Mouse (Mus musculus) midbrain, embryonic 14.5 days (tissue): ENCODE measurements around the gene Crybg2. TPM values are rescaled to one million over a fixed set of nuclear protein-coding genes. Genes with fewer than 3 reads are reported as not detected.

Experiments used
- ATAC-seq: fragments of 200-750 bp; cut with Nextera tagmentation; 2 replicates; pipeline ENCODE4 v1.8.0; 2017; ENCODE audit warnings: moderate number of reproducible peaks, moderate library complexity; ENCODE audit not compliant: low FRiP score, low TSS enrichment
- DNase-seq: peaks from one replicate; pipeline ENCODE4 v3.0.0-alpha.2; 2015
- H3K27ac ChIP-seq: fragments of 300-500 bp; sonication (generic); replicated peaks from 2 replicates; pipeline ENCODE4 v1.5.1; 2014; ENCODE audit warnings: mild to moderate bottlenecking, low read depth, low read length, moderate library complexity
- H3K27me3 ChIP-seq: fragments of 300-500 bp; sonication (generic); 2 replicates; pipeline ENCODE4 v1.6.1; 2014; ENCODE audit warnings: low read length, control low read depth, mixed read lengths; ENCODE audit not compliant: control insufficient read depth, insufficient read depth
- H3K36me3 ChIP-seq: fragments of 300-500 bp; sonication (generic); 2 replicates; pipeline ENCODE4 v1.6.1; 2014; ENCODE audit warnings: low read length, control low read depth; ENCODE audit not compliant: control insufficient read depth, insufficient read depth
- H3K4me1 ChIP-seq: fragments of 300-500 bp; sonication (generic); 2 replicates; pipeline ENCODE4 v1.6.1; 2014; ENCODE audit warnings: mild to moderate bottlenecking, antibody characterized with exemption, low read length, control low read depth; ENCODE audit not compliant: control insufficient read depth, insufficient read depth
- H3K4me2 ChIP-seq: fragments of 300-500 bp; sonication (generic); 2 replicates; pipeline ENCODE4 v1.6.1; 2014; ENCODE audit warnings: mild to moderate bottlenecking, low read length, moderate library complexity
- H3K4me3 ChIP-seq: fragments of 300-500 bp; sonication (generic); replicated peaks from 2 replicates; pipeline ENCODE4 v1.5.1; 2014; ENCODE audit warnings: low read depth, low read length
- H3K9ac ChIP-seq: fragments of 300-500 bp; sonication (generic); replicated peaks from 2 replicates; pipeline ENCODE4 v1.6.1; 2014; ENCODE audit warnings: mild to moderate bottlenecking, low read length, moderate library complexity
- H3K9me3 ChIP-seq: fragments of 300-500 bp; sonication (generic); 2 replicates; pipeline ENCODE4 v1.6.1; 2016; ENCODE audit warnings: low read length, control low read depth, mixed read lengths; ENCODE audit not compliant: control insufficient read depth
- WGBS: fragments of 180-500 bp; shearing (Covaris S2); extraction: QIAGEN DNeasy Blood & Tissue Kit; methylation state at CpG from one replicate; pipeline ENCODE4 v1.1.7; 2014; 5-methylcytosine and 5-hydroxymethylcytosine counted together
- polyA plus RNA-seq: library from polyadenylated mRNA; unstranded; fragments of >200 nt; fragmentation: Nextera tagmentation; extraction: Ambion mirVana; gene quantifications from 2 replicates; pipeline ENCODE4 v1.2.1, GENCODE M21; 2014

Gene Crybg2
- polyA plus RNA-seq, 1 experiment from 2014 or later = 1.8 TPM

- no peaks in the 10 kb centered on the region for H3K36me3 ChIP-seq
- ATAC-seq (no peak), DNase-seq (no peak)
- peaks cover 23% of the 10 kb centered on the region for H3K27me3 ChIP-seq
- no peak overlapping the region for H3K4me2 ChIP-seq
- H3K4me3 ChIP-seq = no peak overlapping the region
- 88% methylated on average over 4 of the region's 4 CpGs for WGBS
- H3K27ac ChIP-seq = no peak overlapping the region
- no peak overlapping the region for H3K9ac ChIP-seq
- H3K4me1 ChIP-seq = peaks cover 8% of the 10 kb centered on the region; the same call in 1 of the 2 replicates
- no peaks in the 10 kb centered on the region for H3K9me3 ChIP-seq
These were observed 24.4 kb downstream of the Crybg2 start for GRCm38 (mm10) chr4:134084999-134085398.

- ATAC-seq (no peak), DNase-seq (peak; percentile 77)
- Histone ChIP-seq H3K4me3 (no peak overlapping the region), H3K9me3 (no peaks in the 10 kb centered on the region), H3K4me2 (no peak overlapping the region), H3K36me3 (no peaks in the 10 kb centered on the region), H3K9ac (no peak overlapping the region), H3K4me1 (no peaks in the 10 kb centered on the region), H3K27me3 (peaks cover 7% of the 10 kb centered on the region; the same call in 1 of the 2 replicates), H3K27ac (no peak overlapping the region)
- 56% methylated on average over 7 of the region's 7 CpGs for WGBS
These were observed 26.8 kb downstream of the Crybg2 start for GRCm38 (mm10) chr4:134087412-134087811.

- ATAC-seq = no peak
These were observed 28.4 kb downstream of the Crybg2 start for GRCm38 (mm10) chr4:134089029-134089428.

DNA sequence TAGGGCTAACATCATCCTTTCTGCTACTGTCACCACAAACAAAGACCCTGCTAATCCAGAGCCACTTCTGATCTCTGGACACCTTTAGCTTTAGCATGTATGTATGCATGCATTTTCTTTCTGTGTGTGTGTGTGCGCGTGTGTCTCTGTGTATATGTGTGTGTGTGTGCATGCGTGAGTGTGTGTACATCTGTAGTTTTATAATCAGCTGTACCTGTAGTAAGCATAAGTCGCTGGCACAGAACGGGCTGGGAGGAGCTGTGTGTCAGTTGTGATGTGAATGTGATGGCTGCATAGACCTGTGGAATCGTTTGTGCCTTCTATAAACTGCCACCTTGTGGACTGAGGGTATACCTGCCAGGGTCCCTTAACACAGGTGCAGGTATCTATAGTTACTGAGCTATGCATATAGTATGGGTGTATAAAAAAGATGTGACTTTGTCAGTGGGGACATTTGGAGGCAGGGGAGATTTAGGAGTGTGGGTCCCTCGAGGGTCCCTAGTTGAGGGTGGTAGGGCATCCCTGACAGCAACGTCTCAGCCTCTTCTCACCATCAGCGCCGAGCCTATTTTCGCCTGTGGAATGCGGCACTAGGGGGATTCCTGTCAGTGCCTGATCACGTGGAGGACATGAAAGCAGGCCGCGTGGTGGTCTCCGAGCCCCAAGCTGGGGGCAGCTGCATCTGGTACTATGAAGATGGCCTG lies 30.1 kb downstream of the Crybg2 start:
- Histone ChIP-seq H3K36me3 (no peaks in the 10 kb centered on the region), H3K9me3 (no peaks in the 10 kb centered on the region), H3K27me3 (no peaks in the 10 kb centered on the region), H3K27ac (no peak overlapping the region), H3K4me1 (no peaks in the 10 kb centered on the region), H3K4me2 (no peak overlapping the region), H3K9ac (no peak overlapping the region), H3K4me3 (no peak overlapping the region)
- ATAC-seq (no peak), DNase-seq (no peak)
- WGBS = 86% methylated on average over 16 of the region's 16 CpGs

More at GRCm38 (mm10) chr4:134089029-134089428, 28.4 kb downstream of the Crybg2 start:
- no peak overlapping the region for H3K9ac ChIP-seq
- no peak overlapping the region for H3K4me2 ChIP-seq
- no peak for DNase-seq
- 82% methylated on average over 9 of the region's 9 CpGs for WGBS
- H3K4me1 ChIP-seq = no peaks in the 10 kb centered on the region
- H3K4me3 ChIP-seq = no peak overlapping the region
- no peaks in the 10 kb centered on the region for H3K9me3 ChIP-seq
- H3K36me3 ChIP-seq = no peaks in the 10 kb centered on the region
- H3K27ac ChIP-seq = no peak overlapping the region
- H3K27me3 ChIP-seq = no peaks in the 10 kb centered on the region

DNA sequence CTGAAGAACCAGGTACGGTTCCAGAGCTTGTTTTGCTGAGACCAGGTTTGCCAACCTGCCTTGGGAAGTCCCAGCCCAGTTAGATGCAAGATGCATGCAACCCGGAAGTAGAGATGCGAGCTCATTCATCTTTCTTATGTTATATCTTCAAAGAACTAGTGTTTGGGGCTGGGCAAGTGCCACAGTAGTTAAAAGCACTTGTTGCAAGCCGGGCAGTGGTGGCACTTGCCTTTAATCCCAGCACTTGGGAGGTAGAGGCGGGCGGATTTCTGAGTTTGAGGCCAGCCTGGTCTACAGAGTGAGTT lies 30.6 kb downstream of the Crybg2 start:
- no peak overlapping the region for H3K9ac ChIP-seq
- no peak for DNase-seq
- H3K27me3 ChIP-seq = no peaks in the 10 kb centered on the region
- no peak overlapping the region for H3K27ac ChIP-seq
- no peak overlapping the region for H3K4me3 ChIP-seq
- no peaks in the 10 kb centered on the region for H3K36me3 ChIP-seq
- no peaks in the 10 kb centered on the region for H3K9me3 ChIP-seq
- H3K4me2 ChIP-seq = no peak overlapping the region
- no peaks in the 10 kb centered on the region for H3K4me1 ChIP-seq
- no peak for ATAC-seq
- WGBS = 93% methylated on average over 6 of the region's 6 CpGs

- no peaks in the 10 kb centered on the region for H3K36me3 ChIP-seq
- no peak for ATAC-seq
- WGBS = 73% methylated on average over 6 of the region's 6 CpGs
- H3K27ac ChIP-seq = no peak overlapping the region
- no peak overlapping the region for H3K4me2 ChIP-seq
- peak; percentile 36 for DNase-seq
- no peaks in the 10 kb centered on the region for H3K4me1 ChIP-seq
- no peaks in the 10 kb centered on the region for H3K27me3 ChIP-seq
- H3K9ac ChIP-seq = no peak overlapping the region
- H3K9me3 ChIP-seq = no peaks in the 10 kb centered on the region
- no peak overlapping the region for H3K4me3 ChIP-seq
These were observed 32.0 kb downstream of the Crybg2 start for GRCm38 (mm10) chr4:134092382-134093288.

- Histone ChIP-seq H3K9me3 (no peaks in the 10 kb centered on the region), H3K36me3 (no peaks in the 10 kb centered on the region), H3K4me1 (no peaks in the 10 kb centered on the region), H3K4me3 (no peak overlapping the region), H3K27ac (no peak overlapping the region), H3K9ac (no peak overlapping the region), H3K4me2 (no peak overlapping the region), H3K27me3 (no peaks in the 10 kb centered on the region)
- ATAC-seq = no peak
- WGBS = 88% methylated on average over 7 of the region's 7 CpGs
- DNase-seq = no peak
These were observed 33.5 kb downstream of the Crybg2 start for GRCm38 (mm10) chr4:134094004-134094564.

- WGBS = 48% methylated on average over 3 of the region's 3 CpGs
- Histone ChIP-seq H3K4me1 (no peaks in the 10 kb centered on the region), H3K9ac (no peak within 1 kb of the TSS), H3K27me3 (no peaks in the 10 kb centered on the region), H3K27ac (no peak within 1 kb of the TSS), H3K4me2 (no peak within 1 kb of the TSS), H3K4me3 (no peak within 1 kb of the TSS), H3K9me3 (no peaks in the 10 kb centered on the region), H3K36me3 (no peaks in the 10 kb centered on the region)
- DNase-seq = no peak
- no peak for ATAC-seq
These were observed 34.4 kb downstream of the Crybg2 start, which contains the start of gene Cd52 for GRCm38 (mm10) chr4:134094923-134095547. TSS of gene Cd52 (minus strand) at chr4:134095082.
